Mouse (Mus musculus) small intestine, adult 2 months (tissue): ENCODE results near the gene Bend5. TPM values are rescaled to one million over a fixed set of nuclear protein-coding genes. Genes with fewer than 3 reads are reported as not detected.

Source experiments
- H3K27ac ChIP-seq: fragments of 200-500 bp; 2 replicates; pipeline ENCODE4 v1.5.1; 2012; ENCODE audit warnings: low read depth, low read length, control low read depth, inconsistent platforms; ENCODE audit not compliant: insufficient read depth
- H3K27me3 ChIP-seq: fragments of 200-500 bp; 2 replicates; pipeline ENCODE4 v1.6.1; 2012; ENCODE audit warnings: mild to moderate bottlenecking, moderate library complexity, low read length, inconsistent platforms; ENCODE audit not compliant: control insufficient read depth, insufficient read depth
- H3K36me3 ChIP-seq: fragments of 200-500 bp; 2 replicates; pipeline ENCODE4 v1.6.1; 2012; ENCODE audit warnings: mild to moderate bottlenecking, low read length, control low read depth, inconsistent platforms; ENCODE audit not compliant: control insufficient read depth, insufficient read depth
- H3K4me1 ChIP-seq: fragments of 200-500 bp; 2 replicates; pipeline ENCODE4 v1.6.1; 2012; ENCODE audit warnings: low read length, inconsistent platforms, mixed read lengths; ENCODE audit not compliant: control insufficient read depth, insufficient read depth, insufficient read length
- H3K4me3 ChIP-seq: fragments of 200-500 bp; 2 replicates; pipeline ENCODE4 v1.5.1; 2012; ENCODE audit warnings: low read depth, mild to moderate bottlenecking, control low read depth, inconsistent platforms, low read length, moderate library complexity
- CTCF ChIP-seq: fragments of 200-500 bp; IDR thresholded peaks from 2 replicates; pipeline ENCODE4 v1.5.1; 2012; ENCODE audit warnings: low read depth, mild to moderate bottlenecking, control low read depth, inconsistent platforms, low read length, moderate library complexity, mixed read lengths; ENCODE audit not compliant: insufficient replicate concordance, insufficient read length; ENCODE audit errors: extremely low read depth
- POLR2A ChIP-seq: fragments of 200-500 bp; IDR thresholded peaks from 2 replicates; pipeline ENCODE4 v1.6.1; 2012; ENCODE audit warnings: low read depth, mild to moderate bottlenecking, control low read depth, inconsistent platforms, low read length, moderate library complexity
- WGBS: fragments of 180-500 bp; shearing (Covaris S2); methylation state at CpG from one replicate; pipeline ENCODE4 v1.1.7; 2018; 5-methylcytosine and 5-hydroxymethylcytosine counted together
- polyA plus RNA-seq: library from polyadenylated mRNA; depleted of rRNA; stranded (reverse); fragments of >200 nt; gene quantifications from 2 replicates; pipeline ENCODE4 v1.2.3, GENCODE M21; 2012; rRNA removed

Bend5 gene
- 3.4 and 6.8 TPM in 2 replicates for polyA plus RNA-seq

DNA sequence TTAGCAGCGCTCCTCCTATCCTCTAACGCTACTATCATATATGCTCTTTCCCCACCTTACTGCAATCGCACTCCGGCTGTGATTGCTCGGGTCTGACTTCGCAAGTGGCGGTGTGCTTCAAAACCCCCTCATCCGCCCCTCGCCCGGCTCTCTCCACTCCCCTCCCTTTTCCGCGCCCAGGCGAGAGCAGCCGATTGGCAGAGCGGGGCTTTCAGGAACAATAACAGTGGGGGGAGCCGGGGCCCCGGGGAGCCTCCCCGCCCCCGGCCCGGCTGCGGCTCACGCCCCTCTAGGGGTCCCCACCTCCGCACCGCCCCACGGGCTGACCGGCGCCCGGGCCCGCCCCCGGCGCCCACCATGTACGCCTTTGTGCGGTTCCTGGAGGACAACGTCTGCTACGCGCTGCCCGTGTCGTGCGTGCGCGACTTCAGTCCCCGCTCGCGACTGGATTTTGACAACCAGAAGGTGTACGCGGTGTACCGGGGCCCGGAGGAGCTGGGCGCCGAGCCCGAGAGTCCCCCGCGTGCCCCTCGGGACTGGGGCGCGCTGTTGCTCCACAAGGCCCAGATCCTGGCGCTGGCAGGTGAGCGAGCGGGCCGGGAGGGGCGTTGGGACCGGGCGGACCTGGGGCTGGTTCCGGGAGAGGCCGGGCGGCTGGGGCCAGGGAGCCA is at the start of gene Bend5:
Bend5 (plus strand) TSS at position 189 of the 671 bp plus-strand sequence.
- TF ChIP-seq POLR2A (no peak), CTCF (no peak)
- WGBS: 2% methylated on average over 64 of the region's 66 CpGs
- H3K36me3 ChIP-seq: no peaks in the 10 kb centered on the region
- H3K4me3 ChIP-seq: peak within 1 kb of the TSS; percentile 81
- H3K27me3 ChIP-seq: peaks cover 11% of the 10 kb centered on the region; the same call in 1 of the 2 replicates
- H3K4me1 ChIP-seq: peaks cover 3% of the 10 kb centered on the region; the same call in 1 of the 2 replicates
- no peak within 1 kb of the TSS; the same call in 1 of the 2 replicates for H3K27ac ChIP-seq

DNA sequence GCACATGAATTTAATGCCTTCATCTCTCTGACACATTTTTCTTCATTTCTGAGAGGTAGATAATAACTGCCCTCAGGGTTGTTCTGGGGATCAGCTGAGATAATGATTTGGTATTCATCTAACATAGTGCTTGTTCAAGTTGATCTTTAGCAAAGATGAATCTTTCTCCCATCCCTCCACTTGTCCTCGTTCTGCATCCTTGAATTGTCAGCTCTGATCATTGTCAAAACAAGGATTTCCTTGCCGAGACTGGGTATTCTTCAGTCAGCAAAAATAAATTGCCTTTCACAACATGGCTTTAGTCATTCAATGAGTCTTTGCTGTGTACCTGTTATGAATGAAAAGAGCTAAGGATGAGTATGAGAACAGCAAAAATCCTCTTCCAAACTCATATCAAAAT is 47.0 kb upstream of the Bend5 start:
- WGBS: 71% methylated on average over 2 of the region's 2 CpGs
- Histone ChIP-seq H3K36me3 (no peaks in the 10 kb centered on the region), H3K27me3 (no peaks in the 10 kb centered on the region), H3K4me1 (no peaks in the 10 kb centered on the region), H3K4me3 (no peak overlapping the region), H3K27ac (no peak overlapping the region)
- TF ChIP-seq CTCF (no peak), POLR2A (no peak)

DNA sequence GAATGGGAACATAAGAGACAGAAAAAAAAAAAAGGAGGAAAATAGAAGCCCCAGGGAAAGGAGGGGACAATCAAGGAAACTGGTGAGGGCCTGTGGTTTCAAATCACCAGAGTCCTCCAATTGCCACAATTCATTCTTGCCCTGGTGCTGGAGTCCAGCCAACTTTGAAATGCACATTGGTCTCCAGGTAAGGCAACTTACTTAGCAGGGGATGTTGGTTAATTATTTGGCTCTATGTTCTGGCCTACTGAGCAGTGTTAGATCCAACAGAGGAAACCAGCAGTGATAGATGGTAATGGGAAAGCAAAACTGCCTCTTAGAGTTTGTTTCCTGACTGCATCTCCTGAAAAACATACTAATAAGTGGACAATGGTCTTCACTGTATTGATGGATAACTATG is 37.6 kb upstream of the Bend5 start:
- Histone ChIP-seq H3K36me3 (no peaks in the 10 kb centered on the region), H3K4me3 (no peak overlapping the region), H3K4me1 (no peaks in the 10 kb centered on the region), H3K27me3 (no peaks in the 10 kb centered on the region), H3K27ac (no peak overlapping the region)
- TF ChIP-seq POLR2A: no peak
- TF ChIP-seq CTCF: no peak

DNA sequence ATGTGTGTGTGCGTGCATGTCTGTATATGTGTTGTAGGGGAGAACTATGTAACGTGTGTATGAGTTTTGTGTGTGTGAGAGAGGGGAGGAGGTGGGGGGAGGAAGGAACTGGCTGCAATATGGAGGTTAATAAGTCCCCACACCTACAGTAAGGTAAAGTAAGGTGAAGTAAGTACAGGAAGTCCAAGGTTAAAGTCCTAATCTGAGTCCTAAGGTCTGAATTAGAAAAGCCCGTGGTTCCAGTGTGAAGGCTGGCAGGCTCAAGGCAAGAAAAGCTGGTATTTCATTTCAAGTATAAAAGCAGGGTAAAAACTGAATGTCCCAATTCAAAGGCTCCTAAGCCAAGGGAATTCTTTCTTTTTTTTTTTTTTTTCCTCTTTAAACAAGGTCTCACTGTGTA is 36.7 kb upstream of the Bend5 start:
- WGBS: 64% methylated on average over 3 of the region's 3 CpGs

DNA sequence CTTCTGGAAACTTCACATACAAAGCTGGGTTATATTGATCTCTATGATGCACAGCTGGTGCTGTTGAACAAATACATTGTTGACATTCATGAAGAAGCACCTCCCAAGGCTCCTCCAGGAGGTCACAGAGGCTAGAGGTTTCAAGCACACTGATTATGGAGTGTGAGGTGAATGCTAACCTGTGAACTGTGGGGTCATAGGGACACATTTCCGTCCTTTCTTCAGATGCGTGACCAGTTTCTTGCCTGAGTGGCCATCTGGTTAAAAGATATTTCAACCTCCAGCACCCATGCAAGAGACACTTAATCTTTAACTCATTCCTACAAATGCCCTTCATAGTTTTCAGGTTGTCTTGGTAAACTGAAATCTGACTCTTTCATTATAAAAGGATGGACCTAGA is 31.7 kb upstream of the Bend5 start:
- WGBS: 66% methylated on average over 2 of the region's 2 CpGs
- Histone ChIP-seq H3K27me3 (no peaks in the 10 kb centered on the region), H3K4me3 (no peak overlapping the region), H3K27ac (no peak overlapping the region), H3K4me1 (no peaks in the 10 kb centered on the region), H3K36me3 (no peaks in the 10 kb centered on the region)
- TF ChIP-seq POLR2A: no peak
- TF ChIP-seq CTCF: no peak

More for the DNA sequence above, 36.7 kb upstream of the Bend5 start:
- TF ChIP-seq POLR2A (no peak), CTCF (no peak)
- no peak overlapping the region for H3K27ac ChIP-seq
- H3K4me3 ChIP-seq: no peak overlapping the region
- no peaks in the 10 kb centered on the region for H3K27me3 ChIP-seq
- H3K36me3 ChIP-seq: no peaks in the 10 kb centered on the region
- H3K4me1 ChIP-seq: no peaks in the 10 kb centered on the region

DNA sequence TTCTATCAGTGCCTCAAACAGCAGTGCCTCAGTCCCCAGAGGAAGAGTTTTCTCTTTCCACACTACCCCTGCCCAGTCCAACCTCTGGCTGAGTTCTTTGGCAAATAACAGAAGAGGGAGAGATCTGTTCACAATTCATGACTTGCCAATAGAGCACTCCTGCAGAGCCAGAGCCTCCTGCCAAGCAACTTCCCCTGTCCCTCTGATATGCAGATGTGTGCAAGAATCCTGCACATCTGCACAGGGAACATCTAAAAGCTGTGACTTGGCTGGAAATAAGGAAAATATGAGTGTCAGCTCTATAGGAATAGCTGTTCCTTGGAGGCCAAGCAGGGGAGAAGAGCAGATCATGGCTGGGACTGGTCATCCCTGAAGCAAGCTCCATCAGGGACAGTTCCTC is 24.1 kb upstream of the Bend5 start:
- Histone ChIP-seq H3K4me1 (no peaks in the 10 kb centered on the region), H3K4me3 (no peak overlapping the region), H3K36me3 (no peaks in the 10 kb centered on the region), H3K27ac (no peak overlapping the region), H3K27me3 (no peaks in the 10 kb centered on the region)
- no peak for TF ChIP-seq CTCF
- no peak for TF ChIP-seq POLR2A

DNA sequence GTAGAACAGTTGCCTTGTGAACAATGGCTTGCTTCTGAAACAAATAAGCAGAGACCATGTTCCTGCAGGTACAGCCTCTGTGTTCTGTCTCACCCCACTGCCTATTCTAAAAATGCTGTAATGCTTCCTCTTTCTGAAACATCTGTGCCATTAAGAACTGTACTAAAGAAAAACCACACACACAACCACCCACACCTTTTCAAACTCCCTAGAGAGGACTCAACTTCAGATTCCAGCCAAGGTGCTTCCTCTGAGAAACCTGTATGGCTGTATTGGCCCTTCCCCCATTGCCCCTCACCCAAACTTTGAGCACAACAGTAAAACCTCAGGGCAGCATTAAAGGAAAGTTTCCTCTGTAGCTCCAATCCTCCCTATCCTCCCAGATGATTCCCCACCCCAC is 15.0 kb upstream of the Bend5 start:
- Histone ChIP-seq H3K27me3 (no peaks in the 10 kb centered on the region), H3K4me3 (no peak overlapping the region), H3K4me1 (no peaks in the 10 kb centered on the region), H3K36me3 (no peaks in the 10 kb centered on the region), H3K27ac (no peak overlapping the region)
- TF ChIP-seq CTCF: no peak
- TF ChIP-seq POLR2A: no peak
